Mouse (Mus musculus) olfactory bulb, adult 2 months (tissue): Measurements from ENCODE around the gene Slc25a38. TPM values are rescaled to one million over a fixed set of nuclear protein-coding genes. Genes with fewer than 3 reads are reported as not detected.

ENCODE experiments used
- H3K27ac ChIP-seq: fragments of 200-500 bp; 2 replicates; pipeline ENCODE4 v1.5.1; 2012; ENCODE audit warnings: low read depth, low read length; ENCODE audit not compliant: insufficient read depth
- H3K4me1 ChIP-seq: fragments of 200-500 bp; 2 replicates; pipeline ENCODE4 v1.6.1; 2012; ENCODE audit warnings: low read length; ENCODE audit not compliant: control insufficient read depth, insufficient read depth
- H3K4me3 ChIP-seq: fragments of 200-500 bp; 2 replicates; pipeline ENCODE4 v1.5.1; 2012; ENCODE audit warnings: mild to moderate bottlenecking, low read depth, low read length, moderate library complexity; ENCODE audit not compliant: insufficient read depth
- CTCF ChIP-seq: fragments of 200-500 bp; IDR thresholded peaks from 2 replicates; pipeline ENCODE4 v1.5.1; 2012; ENCODE audit warnings: low read depth, mild to moderate bottlenecking, low read length, moderate library complexity; ENCODE audit not compliant: insufficient read depth
- POLR2A ChIP-seq: fragments of 200-500 bp; IDR thresholded peaks from 2 replicates; pipeline ENCODE4 v1.6.1; 2012; ENCODE audit warnings: mild to moderate bottlenecking, low read depth, low read length, moderate library complexity; ENCODE audit not compliant: insufficient read depth
- WGBS: fragments of 180-500 bp; shearing (Covaris S2); methylation state at CpG from one replicate; pipeline ENCODE4 v1.1.7; 2018; 5-methylcytosine and 5-hydroxymethylcytosine counted together
- polyA plus RNA-seq: library from polyadenylated mRNA; stranded (reverse); fragments of >200 nt; gene quantifications from 2 replicates; pipeline ENCODE4 v1.2.4, GENCODE M21; 2012; ENCODE audit warnings: low replicate concordance; ENCODE audit not compliant: missing spikeins, insufficient read depth, insufficient read length

Slc25a38 gene
- polyA plus RNA-seq, 1 experiment: not detected

GRCm38 (mm10) chr9:120151152-120151551, 41.0 kb downstream of the Slc25a38 start:
- 79% methylated on average over 5 of the region's 5 CpGs for WGBS
- no peak for TF ChIP-seq CTCF
- no peak for TF ChIP-seq POLR2A
- no peak overlapping the region for H3K4me3 ChIP-seq

GRCm38 (mm10) chr9:120151906-120152399, 41.8 kb downstream of the Slc25a38 start:
- Histone ChIP-seq H3K4me3 (no peak overlapping the region), H3K4me1 (no peaks in the 10 kb centered on the region), H3K27ac (no peak overlapping the region)
- TF ChIP-seq POLR2A (no peak), CTCF (no peak)
- 80% methylated on average over 12 of the region's 12 CpGs for WGBS

More at GRCm38 (mm10) chr9:120151152-120151551, 41.0 kb downstream of the Slc25a38 start:
- Histone ChIP-seq H3K27ac (no peak overlapping the region), H3K4me1 (no peaks in the 10 kb centered on the region)

GRCm38 (mm10) chr9:120158047-120158446, 47.9 kb downstream of the Slc25a38 start:
- no peak overlapping the region for H3K27ac ChIP-seq
- H3K4me1 ChIP-seq: no peaks in the 10 kb centered on the region
- no peak overlapping the region for H3K4me3 ChIP-seq
- WGBS: 37% methylated on average over 4 of the region's 4 CpGs
- TF ChIP-seq CTCF (no peak), POLR2A (no peak)

GRCm38 (mm10) chr9:120163862-120164261, 53.7 kb downstream of the Slc25a38 start:
- Histone ChIP-seq H3K4me3 (no peak overlapping the region), H3K27ac (no peak overlapping the region), H3K4me1 (no peaks in the 10 kb centered on the region)
- TF ChIP-seq POLR2A (no peak), CTCF (no peak)
- whole genome bisulfite sequencing: 71% methylated on average over 16 of the region's 16 CpGs

GRCm38 (mm10) chr9:120167826-120168225, 57.7 kb downstream of the Slc25a38 start:
- Histone ChIP-seq H3K4me1 (no peaks in the 10 kb centered on the region), H3K4me3 (no peak overlapping the region), H3K27ac (no peak overlapping the region)
- TF ChIP-seq POLR2A (no peak), CTCF (no peak)
- WGBS: 65% methylated on average over 11 of the region's 11 CpGs

GRCm38 (mm10) chr9:120171295-120171694, 61.1 kb downstream of the Slc25a38 start:
- no peak overlapping the region for H3K27ac ChIP-seq
- H3K4me3 ChIP-seq: no peak overlapping the region
- TF ChIP-seq POLR2A (no peak), CTCF (no peak)
- 40% methylated on average over 5 of the region's 5 CpGs for WGBS
- no peaks in the 10 kb centered on the region for H3K4me1 ChIP-seq

Other genes starting within 250 kb of the Slc25a38 start
- not detected in 2 replicates for gene Wdr48, start 215.5 kb upstream of the Slc25a38 start, polyA plus RNA-seq
- gene Gorasp1, start 172.8 kb upstream of the Slc25a38 start, polyA plus RNA-seq: not detected in 2 replicates
- gene Ttc21a, start 172.8 kb upstream of the Slc25a38 start, polyA plus RNA-seq: not detected in 2 replicates
- gene Csrnp1, start 125.7 kb upstream of the Slc25a38 start, polyA plus RNA-seq: not detected in 2 replicates
- not detected in 2 replicates for gene Xirp1, start 86.8 kb upstream of the Slc25a38 start, polyA plus RNA-seq
- gene Cx3cr1, start 40.5 kb upstream of the Slc25a38 start, polyA plus RNA-seq: not detected in 2 replicates
- not detected in 2 replicates for gene Ccr8, start 18.3 kb upstream of the Slc25a38 start, polyA plus RNA-seq
- 1,091 TPM in 1 of 2 replicates, not detected in the other for gene Rpsa, start 17.3 kb downstream of the Slc25a38 start, polyA plus RNA-seq
- gene Mobp, start 39.3 kb downstream of the Slc25a38 start, polyA plus RNA-seq: 425 TPM in 1 of 2 replicates, not detected in the other
- not detected in 2 replicates for gene Myrip, start 191.1 kb downstream of the Slc25a38 start, polyA plus RNA-seq